Mouse (Mus musculus): ENCODE measurements around the gene Elovl6. TPM values are rescaled to one million over a fixed set of nuclear protein-coding genes. Genes with fewer than 3 reads are reported as not detected.

Gene Elovl6
- polyA plus RNA-seq, 1 experiment from 2014 or later, result 33.5 TPM

DNA sequence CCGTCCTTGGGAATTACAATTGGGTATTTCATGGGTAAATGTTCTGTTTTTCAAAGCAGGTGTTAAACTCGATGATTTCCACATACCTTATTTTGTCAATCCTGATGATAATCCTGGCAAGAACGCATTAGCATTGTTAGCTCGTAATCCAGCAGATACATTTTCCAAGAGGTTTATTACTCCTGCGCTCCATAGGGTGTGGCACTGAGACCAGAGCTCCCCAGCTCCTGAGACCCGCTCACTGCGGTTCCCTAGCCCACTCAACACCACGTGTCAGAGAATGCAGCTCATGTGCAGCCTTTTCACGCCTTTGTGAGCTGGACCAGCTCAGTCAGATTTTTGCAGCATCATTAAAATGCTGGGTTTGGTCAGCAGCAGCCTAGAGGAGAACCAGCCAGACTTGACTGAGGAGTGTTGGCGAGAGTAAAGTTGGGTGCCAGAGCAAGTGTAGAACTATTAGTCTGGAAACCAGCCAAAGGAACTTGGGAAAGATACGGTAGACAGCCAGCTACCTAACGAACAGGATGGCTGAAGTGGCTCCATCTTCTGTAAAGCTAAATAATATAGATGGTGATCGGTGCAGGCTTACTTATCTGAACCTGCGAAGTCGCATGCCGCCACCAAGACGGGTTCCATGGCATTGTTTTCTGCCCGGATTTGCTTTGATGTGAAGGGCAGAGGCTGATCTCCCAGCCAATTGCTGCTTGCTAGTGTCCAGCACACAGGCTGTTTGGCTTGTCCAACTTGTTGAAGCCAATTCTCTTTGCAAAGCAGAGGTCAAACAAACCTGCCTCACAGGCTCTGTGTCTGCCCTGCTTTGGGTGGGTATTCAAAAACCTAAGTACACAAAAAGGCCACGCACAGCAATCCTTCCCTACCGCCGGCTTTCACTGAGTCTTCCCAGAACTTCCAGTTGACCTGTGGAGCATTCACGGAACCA lies 26.1 kb downstream of the Elovl6 start:
- no peak overlapping the region for H3K9ac ChIP-seq
- no peaks in the 10 kb centered on the region for H3K27me3 ChIP-seq
- H3K27ac ChIP-seq, result no peak overlapping the region
- H3K4me1 ChIP-seq, result 0 out of 2 replicates have a peak, but pooled peaks cover 4% of the 10 kb centered on the region
- H3K4me3 ChIP-seq, result no peak overlapping the region
- peaks cover 6% of the 10 kb centered on the region; the same call in 1 of the 2 replicates for H3K36me3 ChIP-seq (ENCODE audit: poor library complexity, severe bottlenecking)
- no peaks in the 10 kb centered on the region for H3K9me3 ChIP-seq (replicated peaks)
- no peak overlapping the region for H3K4me2 ChIP-seq
- WGBS, result 86% methylated on average over 22 of the region's 22 CpGs
- ATAC-seq, result no peak

DNA sequence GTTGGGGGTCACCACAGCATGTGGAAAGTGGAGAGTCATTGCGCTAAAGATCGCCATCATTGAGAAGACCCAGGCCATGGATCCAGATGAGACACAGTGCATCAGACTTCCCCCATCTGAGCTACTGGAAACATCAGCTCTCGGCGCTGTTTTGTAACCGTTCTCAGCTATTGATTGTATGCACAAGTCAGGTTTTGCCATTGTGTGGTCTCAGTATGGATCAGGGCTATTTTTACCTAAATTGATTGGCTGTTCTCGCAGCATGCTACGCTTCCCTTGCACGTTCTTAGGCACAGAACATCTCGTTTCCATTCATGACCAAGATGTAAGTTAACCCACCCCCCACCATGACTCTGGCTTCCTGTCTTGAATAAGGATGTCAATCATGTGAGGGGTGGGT lies 27.9 kb downstream of the Elovl6 start:
- ATAC-seq, result no peak
- 90% methylated on average over 9 of the region's 9 CpGs for WGBS
- H3K9me3 ChIP-seq (replicated peaks), result no peaks in the 10 kb centered on the region

DNA sequence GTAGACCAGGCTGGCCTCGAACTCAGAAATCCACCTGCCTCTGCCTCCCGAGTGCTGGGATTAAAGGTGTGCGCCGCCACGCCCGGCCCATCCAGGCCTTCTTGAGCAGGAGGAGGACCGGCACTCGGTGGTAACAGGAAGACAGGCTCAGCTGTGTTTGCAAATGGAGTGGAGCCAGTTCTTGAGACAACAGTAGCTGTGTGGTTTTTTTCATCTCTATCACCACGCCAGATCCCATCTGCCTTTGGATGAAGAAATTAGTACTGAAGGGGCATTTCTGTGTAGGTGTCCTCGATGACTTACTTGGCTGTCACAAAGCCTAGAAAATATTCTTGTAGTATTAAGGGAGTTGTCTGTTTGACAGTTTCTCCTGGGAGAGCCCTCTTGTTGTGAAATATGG lies 28.9 kb downstream of the Elovl6 start:
- Histone ChIP-seq H3K4me2 (no peak overlapping the region), H3K9ac (no peak overlapping the region), H3K27ac (no peak overlapping the region), H3K4me3 (no peak overlapping the region), H3K27me3 (no peaks in the 10 kb centered on the region), H3K9me3 (replicated peaks) (no peaks in the 10 kb centered on the region), H3K4me1 (0 out of 2 replicates have a peak, but pooled peaks cover 6% of the 10 kb centered on the region), H3K36me3 (ENCODE audit: poor library complexity, severe bottlenecking) (peaks cover 10% of the 10 kb centered on the region)
- ATAC-seq, result no peak
- WGBS, result 92% methylated on average over 10 of the region's 10 CpGs

More for the DNA sequence above, 27.9 kb downstream of the Elovl6 start:
- Histone ChIP-seq H3K4me2 (no peak overlapping the region), H3K4me1 (0 out of 2 replicates have a peak, but pooled peaks cover 4% of the 10 kb centered on the region), H3K9ac (no peak overlapping the region), H3K36me3 (ENCODE audit: poor library complexity, severe bottlenecking) (peaks cover 10% of the 10 kb centered on the region), H3K4me3 (no peak overlapping the region), H3K27me3 (no peaks in the 10 kb centered on the region), H3K27ac (no peak overlapping the region)

DNA sequence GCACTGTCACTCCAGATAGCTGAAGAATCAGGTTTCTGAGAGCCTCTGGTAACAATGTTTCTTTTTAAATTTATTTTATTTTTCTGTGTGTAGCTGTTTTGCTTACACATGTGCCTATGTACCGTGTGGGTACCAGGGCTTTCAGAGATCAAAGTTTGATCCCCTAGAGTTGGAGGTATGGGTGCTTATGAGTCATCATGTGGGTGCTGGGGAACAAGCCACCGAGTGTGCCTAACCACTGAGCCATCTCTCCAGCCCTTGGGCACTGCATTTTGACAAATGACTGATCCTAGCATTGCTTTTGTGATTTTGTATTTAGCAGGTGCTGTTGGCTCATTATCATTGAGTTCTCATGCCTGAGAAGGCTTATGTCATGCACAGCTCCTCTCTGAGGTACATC lies 29.7 kb downstream of the Elovl6 start:
- no peak for ATAC-seq
- 86% methylated on average over 2 of the region's 2 CpGs for WGBS

DNA sequence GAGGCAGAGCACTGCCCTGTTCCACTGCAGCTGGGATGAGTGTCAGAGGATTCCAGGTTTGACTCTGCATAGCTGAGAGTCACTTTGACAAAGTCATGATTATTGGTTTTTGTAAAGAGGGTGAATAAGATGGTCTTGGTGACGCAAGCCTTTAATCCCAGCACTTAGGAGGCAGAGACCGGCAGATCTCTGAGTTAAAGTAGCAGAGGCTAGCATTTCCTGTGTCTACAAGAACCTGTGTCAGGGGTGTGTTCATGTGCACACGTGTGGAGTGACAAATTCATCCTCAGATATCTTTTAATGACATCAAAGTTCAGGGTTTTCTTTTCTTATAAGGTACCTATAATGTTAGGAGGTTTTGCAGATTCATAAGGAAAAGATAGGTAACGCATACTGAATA lies 30.3 kb downstream of the Elovl6 start:
- H3K4me1 ChIP-seq, result peaks cover 12% of the 10 kb centered on the region
- H3K27me3 ChIP-seq, result no peaks in the 10 kb centered on the region
- H3K4me3 ChIP-seq, result no peak overlapping the region
- 91% methylated on average over 4 of the region's 4 CpGs for WGBS
- no peak overlapping the region for H3K4me2 ChIP-seq
- H3K27ac ChIP-seq, result no peak overlapping the region
- no peak for ATAC-seq
- H3K36me3 ChIP-seq (ENCODE audit: poor library complexity, severe bottlenecking), result peaks cover 10% of the 10 kb centered on the region
- H3K9me3 ChIP-seq (replicated peaks), result no peaks in the 10 kb centered on the region
- no peak overlapping the region for H3K9ac ChIP-seq

More for the DNA sequence above, 29.7 kb downstream of the Elovl6 start:
- no peak overlapping the region for H3K27ac ChIP-seq
- H3K27me3 ChIP-seq, result no peaks in the 10 kb centered on the region
- H3K9me3 ChIP-seq (replicated peaks), result no peaks in the 10 kb centered on the region
- no peak overlapping the region for H3K9ac ChIP-seq
- H3K36me3 ChIP-seq (ENCODE audit: poor library complexity, severe bottlenecking), result peaks cover 10% of the 10 kb centered on the region
- H3K4me2 ChIP-seq, result no peak overlapping the region
- H3K4me3 ChIP-seq, result no peak overlapping the region
- H3K4me1 ChIP-seq, result peaks cover 10% of the 10 kb centered on the region

DNA sequence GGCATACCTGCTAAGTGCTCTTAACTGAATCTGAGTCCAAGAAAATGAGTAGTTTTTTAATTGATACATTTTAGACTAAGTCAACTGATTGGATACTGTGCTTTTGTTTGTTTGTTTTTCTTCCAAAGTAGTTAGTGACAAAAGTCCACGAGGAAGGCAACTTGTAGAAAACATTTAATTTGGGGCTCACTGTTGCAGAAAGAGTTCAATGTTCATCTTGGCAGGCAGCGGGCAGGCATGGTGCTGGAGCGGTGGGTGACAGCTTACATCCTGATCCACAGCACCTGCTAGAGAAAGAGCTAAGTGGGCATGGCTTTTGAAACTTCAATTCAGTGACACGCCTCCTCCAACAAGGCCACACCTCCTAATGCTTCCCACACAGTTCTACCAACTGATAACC lies 31.7 kb downstream of the Elovl6 start:
- no peak overlapping the region for H3K27ac ChIP-seq
- peaks cover 8% of the 10 kb centered on the region for H3K4me1 ChIP-seq
- 91% methylated on average over 4 of the region's 4 CpGs for WGBS
- ATAC-seq, result no peak
- H3K9ac ChIP-seq, result no peak overlapping the region
- H3K27me3 ChIP-seq, result no peaks in the 10 kb centered on the region
- no peaks in the 10 kb centered on the region for H3K9me3 ChIP-seq (replicated peaks)
- H3K4me3 ChIP-seq, result no peak overlapping the region
- no peak overlapping the region for H3K4me2 ChIP-seq
- H3K36me3 ChIP-seq (ENCODE audit: poor library complexity, severe bottlenecking), result peaks cover 10% of the 10 kb centered on the region

DNA sequence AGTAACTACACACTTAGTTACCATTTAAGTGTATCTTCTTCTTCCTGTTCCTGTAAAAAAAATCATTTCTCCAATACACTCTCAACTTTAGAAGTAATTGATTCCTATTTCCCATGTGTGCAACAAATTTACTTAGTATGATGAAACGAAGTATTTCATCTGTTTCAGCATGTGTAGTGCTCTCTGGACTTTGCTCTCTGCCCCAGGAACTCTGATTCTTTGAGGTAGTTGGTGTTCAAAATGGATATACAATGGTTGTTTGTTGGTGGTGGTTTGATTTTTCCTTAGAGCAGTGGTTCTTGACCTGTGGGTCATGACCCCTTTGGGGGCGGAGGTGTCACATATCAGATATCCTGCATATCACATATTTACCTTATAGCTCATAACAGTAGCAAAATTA lies 32.7 kb downstream of the Elovl6 start:
- Histone ChIP-seq H3K4me3 (no peak overlapping the region), H3K9ac (no peak overlapping the region), H3K27me3 (no peaks in the 10 kb centered on the region), H3K4me1 (peaks cover 8% of the 10 kb centered on the region), H3K27ac (no peak overlapping the region), H3K9me3 (replicated peaks) (no peaks in the 10 kb centered on the region), H3K4me2 (no peak overlapping the region), H3K36me3 (ENCODE audit: poor library complexity, severe bottlenecking) (peaks cover 7% of the 10 kb centered on the region)
- ATAC-seq, result no peak
- 88% methylated on average over 2 of the region's 2 CpGs for WGBS

DNA sequence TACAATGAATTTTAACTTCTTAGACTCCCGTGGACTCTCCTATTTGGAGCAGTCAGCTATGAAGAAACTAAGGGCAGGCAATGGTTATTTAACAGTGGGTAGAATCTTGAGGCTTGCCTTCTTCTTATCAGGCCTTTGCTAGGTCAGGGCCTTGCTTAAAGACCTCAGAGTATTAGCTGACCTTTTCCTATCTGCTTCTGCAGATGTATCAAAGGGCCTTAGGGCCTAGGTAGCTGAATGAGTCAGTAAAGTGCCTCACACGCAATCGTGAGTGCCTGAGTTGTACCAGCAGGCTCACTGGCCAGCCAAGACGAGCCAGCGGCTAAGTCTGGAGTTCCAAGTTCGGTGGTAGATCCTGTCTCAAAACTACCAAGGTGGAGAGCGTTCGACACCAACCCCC lies 33.3 kb downstream of the Elovl6 start:
- Histone ChIP-seq H3K27ac (no peak overlapping the region), H3K27me3 (no peaks in the 10 kb centered on the region), H3K9me3 (replicated peaks) (no peaks in the 10 kb centered on the region), H3K4me1 (peaks cover 8% of the 10 kb centered on the region), H3K4me3 (no peak overlapping the region), H3K36me3 (ENCODE audit: poor library complexity, severe bottlenecking) (peaks cover 8% of the 10 kb centered on the region; the same call in 1 of the 2 replicates), H3K9ac (no peak overlapping the region), H3K4me2 (no peak overlapping the region)
- no peak for ATAC-seq
- 87% methylated on average over 8 of the region's 8 CpGs for WGBS

DNA sequence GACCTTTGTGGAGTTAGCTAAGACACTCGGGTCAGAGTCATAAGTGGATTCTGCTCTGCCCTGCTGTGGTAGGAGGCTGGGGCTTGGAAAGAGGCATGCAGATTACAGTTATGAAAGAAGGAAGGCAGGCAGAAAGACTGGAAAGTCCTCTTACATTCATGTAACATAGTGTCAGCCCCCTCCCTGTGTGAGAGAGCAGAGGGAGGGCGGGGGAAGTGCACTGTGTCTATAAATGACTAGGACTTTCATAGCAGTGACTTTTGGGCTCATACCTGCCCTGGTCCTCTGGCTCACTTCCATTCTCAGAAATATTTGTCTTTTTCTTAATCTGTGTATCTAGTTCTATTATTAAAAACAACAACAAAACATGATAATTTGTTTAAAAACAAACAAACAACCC lies 33.9 kb downstream of the Elovl6 start:
- Histone ChIP-seq H3K9ac (no peak overlapping the region), H3K4me3 (no peak overlapping the region), H3K4me1 (peaks cover 8% of the 10 kb centered on the region), H3K27ac (no peak overlapping the region), H3K4me2 (no peak overlapping the region), H3K36me3 (ENCODE audit: poor library complexity, severe bottlenecking) (peaks cover 13% of the 10 kb centered on the region; the same call in 1 of the 2 replicates), H3K27me3 (no peaks in the 10 kb centered on the region), H3K9me3 (replicated peaks) (no peaks in the 10 kb centered on the region)
- no peak for ATAC-seq
- WGBS, result 85% methylated on average over 2 of the region's 2 CpGs

DNA sequence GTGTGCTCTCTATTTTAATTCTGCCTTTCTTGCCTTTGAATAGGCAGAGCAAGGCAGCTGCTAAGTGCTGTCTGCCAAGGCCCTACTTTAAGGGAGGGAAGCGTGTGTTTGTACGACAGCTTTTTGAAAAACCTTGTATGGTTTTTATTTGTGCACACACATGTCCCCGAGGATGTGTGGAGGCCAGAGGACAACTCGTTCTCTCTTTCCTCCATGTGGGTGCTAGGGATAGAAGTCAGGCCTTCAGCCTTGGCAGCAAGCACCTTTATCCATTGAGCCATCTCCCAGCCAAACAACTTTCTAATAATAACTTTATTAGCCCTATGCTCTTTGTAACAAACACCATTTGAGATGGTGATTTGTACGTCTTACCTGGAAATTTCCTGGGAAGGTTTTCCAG lies 34.7 kb downstream of the Elovl6 start:
- peaks cover 14% of the 10 kb centered on the region; the same call in 1 of the 2 replicates for H3K36me3 ChIP-seq (ENCODE audit: poor library complexity, severe bottlenecking)
- H3K27me3 ChIP-seq, result no peaks in the 10 kb centered on the region
- 75% methylated on average over 5 of the region's 5 CpGs for WGBS
- H3K9me3 ChIP-seq (replicated peaks), result no peaks in the 10 kb centered on the region
- H3K4me2 ChIP-seq, result no peak overlapping the region
- H3K27ac ChIP-seq, result no peak overlapping the region
- peaks cover 8% of the 10 kb centered on the region for H3K4me1 ChIP-seq
- H3K9ac ChIP-seq, result no peak overlapping the region
- no peak for ATAC-seq
- no peak overlapping the region for H3K4me3 ChIP-seq

DNA sequence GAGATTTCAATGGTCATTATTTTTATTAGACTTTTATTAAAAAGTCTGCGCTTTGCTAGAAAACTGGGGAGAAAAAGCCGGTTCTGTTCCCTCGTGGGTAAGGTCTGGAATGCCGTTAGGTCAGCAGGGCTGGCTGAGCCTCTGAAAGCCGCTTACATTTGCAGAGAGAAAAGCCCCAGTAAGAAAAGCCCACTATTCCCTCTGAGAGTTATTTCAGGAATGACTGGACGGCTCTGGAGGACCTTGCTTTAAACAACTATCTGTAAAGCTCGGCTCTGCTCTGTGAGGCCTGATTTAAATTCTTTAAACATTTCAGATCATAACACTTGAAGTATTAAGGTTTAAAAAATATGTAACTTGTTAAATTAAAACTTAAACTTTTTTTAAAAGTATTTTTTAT lies 36.4 kb downstream of the Elovl6 start:
- Histone ChIP-seq H3K4me1 (peaks cover 18% of the 10 kb centered on the region), H3K27ac (no peak overlapping the region), H3K4me2 (no peak overlapping the region), H3K9ac (no peak overlapping the region), H3K27me3 (no peaks in the 10 kb centered on the region), H3K9me3 (replicated peaks) (no peaks in the 10 kb centered on the region), H3K4me3 (no peak overlapping the region), H3K36me3 (ENCODE audit: poor library complexity, severe bottlenecking) (peaks cover 20% of the 10 kb centered on the region; the same call in 1 of the 2 replicates)
- 62% methylated on average over 7 of the region's 7 CpGs for WGBS
- ATAC-seq, result no peak

DNA sequence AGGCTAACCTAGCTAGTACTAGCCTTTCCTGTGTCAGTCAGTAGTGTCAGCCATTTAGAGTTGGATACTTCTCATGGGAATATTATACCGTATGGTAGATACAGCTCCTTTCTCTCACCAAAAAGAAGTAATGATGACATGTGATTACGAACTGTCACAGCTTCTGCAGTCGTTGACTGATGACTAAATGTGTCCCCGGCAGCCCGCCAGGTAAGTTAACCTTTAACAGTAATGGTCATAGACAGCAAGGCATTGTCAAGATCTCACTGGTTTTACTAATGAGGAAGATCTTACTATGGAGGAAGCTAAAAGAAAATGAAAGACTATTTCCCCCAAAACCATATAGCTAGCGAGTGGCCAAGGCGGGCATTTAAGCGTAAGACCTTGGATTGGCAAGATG lies 38.8 kb downstream of the Elovl6 start:
- no peak for ATAC-seq
- 94% methylated on average over 8 of the region's 8 CpGs for WGBS
- no peak overlapping the region for H3K9ac ChIP-seq

More for the DNA sequence above, 38.8 kb downstream of the Elovl6 start:
- Histone ChIP-seq H3K27ac (no peak overlapping the region), H3K4me1 (peaks cover 16% of the 10 kb centered on the region), H3K9me3 (replicated peaks) (no peaks in the 10 kb centered on the region; the same call in 1 of the 2 replicates), H3K27me3 (no peaks in the 10 kb centered on the region), H3K4me2 (no peak overlapping the region), H3K36me3 (ENCODE audit: poor library complexity, severe bottlenecking) (peaks cover 25% of the 10 kb centered on the region; the same call in 1 of the 2 replicates), H3K4me3 (no peak overlapping the region)

Data from forebrain, embryonic 13.5 days (tissue).